Mouse (Mus musculus) kidney, embryonic 14.5 days (tissue): ENCODE measurements around the gene Capn2. TPM values are rescaled to one million over a fixed set of nuclear protein-coding genes. Genes with fewer than 3 reads are reported as not detected.

Experiments
- ATAC-seq: fragments of 200-750 bp; cut with Nextera tagmentation; 2 replicates; pipeline ENCODE4 v1.8.0; 2017; ENCODE audit warnings: moderate number of reproducible peaks, mild to moderate bottlenecking, moderate TSS enrichment, moderate library complexity; ENCODE audit not compliant: low FRiP score, low TSS enrichment
- H3K27ac ChIP-seq: fragments of 300-500 bp; sonication (generic); 2 replicates; pipeline ENCODE4 v1.5.1; 2014; ENCODE audit warnings: low read depth, mild to moderate bottlenecking, low read length, moderate library complexity, mixed read lengths
- H3K27me3 ChIP-seq: fragments of 300-500 bp; sonication (generic); 2 replicates; pipeline ENCODE4 v1.6.1; 2014; ENCODE audit warnings: mild to moderate bottlenecking, low read length; ENCODE audit not compliant: control insufficient read depth, insufficient read depth
- H3K36me3 ChIP-seq: fragments of 300-500 bp; sonication (generic); 2 replicates; pipeline ENCODE4 v1.6.1; 2014; ENCODE audit warnings: low read length, mixed read lengths; ENCODE audit not compliant: control insufficient read depth, insufficient read depth
- H3K4me1 ChIP-seq: fragments of 300-500 bp; sonication (generic); 2 replicates; pipeline ENCODE4 v1.6.1; 2014; ENCODE audit warnings: low read length, mixed read lengths; ENCODE audit not compliant: control insufficient read depth, insufficient read depth
- H3K4me2 ChIP-seq: fragments of 300-500 bp; sonication (generic); replicated peaks from 2 replicates; pipeline ENCODE4 v1.6.1; 2014; ENCODE audit warnings: low read depth, mild to moderate bottlenecking, low read length
- H3K4me3 ChIP-seq: fragments of 300-500 bp; sonication (generic); 2 replicates; pipeline ENCODE4 v1.5.1; 2014; ENCODE audit warnings: mild to moderate bottlenecking, low read length
- H3K9ac ChIP-seq: fragments of 300-500 bp; sonication (generic); 2 replicates; pipeline ENCODE4 v1.6.1; 2014; ENCODE audit warnings: low read depth, mild to moderate bottlenecking, low read length, moderate library complexity
- H3K9me3 ChIP-seq: fragments of 300-500 bp; sonication (generic); 2 replicates; pipeline ENCODE4 v1.6.1; 2016; ENCODE audit warnings: low read length; ENCODE audit not compliant: control insufficient read depth
- WGBS: fragments of 180-500 bp; shearing (Covaris S2); extraction: QIAGEN DNeasy Blood & Tissue Kit; methylation state at CpG from one replicate; pipeline ENCODE4 v1.1.7; 2014; 5-methylcytosine and 5-hydroxymethylcytosine counted together
- polyA plus RNA-seq: library from polyadenylated mRNA; unstranded; fragments of >200 nt; fragmentation: Nextera tagmentation; extraction: Ambion mirVana; gene quantifications from 2 replicates; pipeline ENCODE4 v1.2.1, GENCODE M21; 2014

Capn2 gene
- polyA plus RNA-seq, 1 experiment from 2014 or later: 94.7 TPM

- peaks cover 44% of the 10 kb centered on the region for H3K36me3 ChIP-seq
Observed at GRCm38 (mm10) chr1:182465309-182465708, 52.1 kb downstream of the Capn2 start.

GRCm38 (mm10) chr1:182461813-182462212 is 55.6 kb downstream of the Capn2 start:
- no peaks in the 10 kb centered on the region for H3K27me3 ChIP-seq
- H3K9me3 ChIP-seq: no peaks in the 10 kb centered on the region
- H3K36me3 ChIP-seq: peaks cover 27% of the 10 kb centered on the region; the same call in 1 of the 2 replicates
- 70% methylated on average over 10 of the region's 10 CpGs for WGBS
- no peak overlapping the region for H3K9ac ChIP-seq
- H3K4me2 ChIP-seq: no peak overlapping the region
- ATAC-seq: no peak
- peaks cover 45% of the 10 kb centered on the region for H3K4me1 ChIP-seq
- H3K27ac ChIP-seq: peak overlapping the region; percentile 78; the same call in 1 of the 2 replicates
- no peak overlapping the region for H3K4me3 ChIP-seq

More at GRCm38 (mm10) chr1:182465309-182465708, 52.1 kb downstream of the Capn2 start:
- ATAC-seq: peak; percentile 82
- H3K4me1 ChIP-seq: peaks cover 29% of the 10 kb centered on the region
- no peaks in the 10 kb centered on the region for H3K9me3 ChIP-seq
- H3K4me3 ChIP-seq: no peak overlapping the region
- H3K4me2 ChIP-seq: no peak overlapping the region
- no peaks in the 10 kb centered on the region for H3K27me3 ChIP-seq
- no peak overlapping the region for H3K9ac ChIP-seq
- WGBS: 15% methylated on average over 4 of the region's 4 CpGs
- H3K27ac ChIP-seq: peak overlapping the region; percentile 82

GRCm38 (mm10) chr1:182461261-182461660 is 56.1 kb downstream of the Capn2 start:
- H3K36me3 ChIP-seq: peaks cover 28% of the 10 kb centered on the region; the same call in 1 of the 2 replicates
- peak; percentile 37 for ATAC-seq
- peaks cover 45% of the 10 kb centered on the region for H3K4me1 ChIP-seq
- H3K4me3 ChIP-seq: no peak overlapping the region
- 0 out of 2 replicates have a peak overlapping the region, but pooled peaks have one; percentile 11 for H3K4me2 ChIP-seq
- peak overlapping the region; percentile 78 for H3K27ac ChIP-seq
- WGBS: 6% methylated on average over 7 of the region's 7 CpGs
- H3K9me3 ChIP-seq: no peaks in the 10 kb centered on the region
- no peak overlapping the region for H3K9ac ChIP-seq
- H3K27me3 ChIP-seq: no peaks in the 10 kb centered on the region

- Histone ChIP-seq H3K9me3 (no peaks in the 10 kb centered on the region), H3K4me1 (peaks cover 45% of the 10 kb centered on the region), H3K4me2 (0 out of 2 replicates have a peak overlapping the region, but pooled peaks have one; percentile 11), H3K27ac (peak overlapping the region; percentile 78), H3K36me3 (peaks cover 34% of the 10 kb centered on the region), H3K27me3 (no peaks in the 10 kb centered on the region), H3K9ac (no peak overlapping the region), H3K4me3 (no peak overlapping the region)
- peak; percentile 16 for ATAC-seq
- WGBS: 28% methylated on average over 13 of the region's 13 CpGs
Observed at GRCm38 (mm10) chr1:182460291-182461244, 56.8 kb downstream of the Capn2 start.

- Histone ChIP-seq H3K9me3 (no peaks in the 10 kb centered on the region), H3K27ac (peak overlapping the region; percentile 78; the same call in 1 of the 2 replicates), H3K4me3 (no peak overlapping the region), H3K27me3 (no peaks in the 10 kb centered on the region), H3K36me3 (peaks cover 42% of the 10 kb centered on the region), H3K4me2 (no peak overlapping the region), H3K9ac (no peak overlapping the region), H3K4me1 (peaks cover 39% of the 10 kb centered on the region)
- ATAC-seq: no peak
- WGBS: 62% methylated on average over 8 of the region's 8 CpGs
Observed at GRCm38 (mm10) chr1:182459436-182459835, 58.0 kb downstream of the Capn2 start.

- Histone ChIP-seq H3K4me1 (peaks cover 35% of the 10 kb centered on the region), H3K9me3 (no peaks in the 10 kb centered on the region), H3K9ac (no peak overlapping the region), H3K36me3 (peaks cover 49% of the 10 kb centered on the region), H3K4me3 (no peak overlapping the region), H3K27ac (no peak overlapping the region), H3K27me3 (no peaks in the 10 kb centered on the region), H3K4me2 (no peak overlapping the region)
- 60% methylated on average over 19 of the region's 19 CpGs for WGBS
- no peak for ATAC-seq
Observed at GRCm38 (mm10) chr1:182458556-182458955, 58.9 kb downstream of the Capn2 start.

GRCm38 (mm10) chr1:182455080-182455479 is 62.3 kb downstream of the Capn2 start:
- peaks cover 14% of the 10 kb centered on the region for H3K4me1 ChIP-seq
- H3K27me3 ChIP-seq: no peaks in the 10 kb centered on the region
- WGBS: 90% methylated on average over 2 of the region's 2 CpGs
- H3K9me3 ChIP-seq: no peaks in the 10 kb centered on the region
- no peak overlapping the region for H3K9ac ChIP-seq
- no peak overlapping the region for H3K4me3 ChIP-seq
- no peak overlapping the region for H3K27ac ChIP-seq
- H3K4me2 ChIP-seq: no peak overlapping the region
- peaks cover 56% of the 10 kb centered on the region for H3K36me3 ChIP-seq
- no peak for ATAC-seq

GRCm38 (mm10) chr1:182452473-182452872 is 64.9 kb downstream of the Capn2 start:
- 42% methylated on average over 4 of the region's 4 CpGs for WGBS
- no peak overlapping the region for H3K27ac ChIP-seq
- H3K4me2 ChIP-seq: no peak overlapping the region
- peaks cover 63% of the 10 kb centered on the region for H3K36me3 ChIP-seq
- ATAC-seq: no peak
- no peaks in the 10 kb centered on the region for H3K9me3 ChIP-seq
- no peak overlapping the region for H3K4me3 ChIP-seq
- no peaks in the 10 kb centered on the region for H3K4me1 ChIP-seq
- H3K27me3 ChIP-seq: no peaks in the 10 kb centered on the region
- H3K9ac ChIP-seq: no peak overlapping the region
